Mouse (Mus musculus) mesoderm, embryonic 11.5 days (tissue): ENCODE measurements at regions not wholly inside any gene's neighbourhood (a gene's known extent, or its start where the extent isn't known, plus 50 kb on each side); places are given as distances from the start of the nearest gene placed in this dataset.
A peak's percentile ranks its signal among the peaks of the same experiment; 100 is the strongest.

Experiments
- DNase-seq: peaks from one replicate; pipeline ENCODE4 v3.0.0-alpha.2; 2012; ENCODE audit warnings: low read depth, low spot score

GRCm38 (mm10) chr15:69165482-69165801 lies 2664.7 kb upstream of the Lrrc6 start:
- DNase-seq: no peak

GRCm38 (mm10) chr15:69164581-69165481 lies 2664.1 kb upstream of the Lrrc6 start:
- DNase-seq: peak; percentile 58

- DNase-seq: no peak
These were observed 2660.3 kb upstream of the Lrrc6 start for GRCm38 (mm10) chr15:69161036-69161435.

- no peak for DNase-seq
These were observed 2657.4 kb upstream of the Lrrc6 start for GRCm38 (mm10) chr15:69158124-69158523.
